ENCODE assay signal across 8 mouse cellular contexts in genomic region chr5:134437459-134437827, GRCm38 (mm10). TPM values are rescaled to one million over a fixed set of nuclear protein-coding genes. Genes with fewer than 3 reads are reported as not detected.
DNase-seq lines count a peak whose midpoint lies in the region; ATAC-seq and TF ChIP-seq lines count a peak whose summit lies in the region.

No protein-coding gene starts in this region.

- no peak overlapping the region for H3K4me3 ChIP-seq in C2C12 (ENCODE audit: insufficient read depth, poor library complexity, severe bottlenecking)
- H3K4me3 ChIP-seq in cerebellum, adult 2 months (replicated peaks; ENCODE audit: insufficient read depth, low read depth, low read length): no peak overlapping the region
- no peak overlapping the region for H3K4me3 ChIP-seq in heart, embryonic 13.5 days
- no peak overlapping the region for H3K4me3 ChIP-seq in midbrain, embryonic 11.5 days (ENCODE audit: low read depth, low read length)

- WGBS in cerebellum, adult 2 months: 23% methylated on average over 14 of the region's 14 CpGs
- whole genome bisulfite sequencing in heart, embryonic 13.5 days: 55% methylated on average over 14 of the region's 14 CpGs
- 89% methylated on average over 14 of the region's 14 CpGs for WGBS in midbrain, embryonic 11.5 days

- TF ChIP-seq CTCF in C2C12 (IDR thresholded peaks at IDR 0.05; ENCODE audit: control insufficient read depth, insufficient read depth, insufficient read length): no peak
- TF ChIP-seq CTCF in cerebellum, adult 2 months (IDR thresholded peaks at IDR 0.05; ENCODE audit: borderline replicate concordance, insufficient read depth, low read depth, low read length): no peak

- peaks cover 22% of the 10 kb centered on the region for H3K4me1 ChIP-seq in cerebellum, adult 2 months (ENCODE audit: control insufficient read depth, insufficient read depth, low read length)
- peaks cover 94% of the 10 kb centered on the region for H3K4me1 ChIP-seq in heart, embryonic 13.5 days
- H3K4me1 ChIP-seq in midbrain, embryonic 11.5 days (ENCODE audit: control insufficient read depth, insufficient read depth, low read length): peaks cover 17% of the 10 kb centered on the region

- H3K79me3 ChIP-seq in C2C12 (ENCODE audit: low read depth): peaks cover 69% of the 10 kb centered on the region

- no peak for TF ChIP-seq POLR2A in cerebellum, adult 2 months (IDR thresholded peaks at IDR 0.05; ENCODE audit: borderline replicate concordance, insufficient read depth, low read length)

- H3K27me3 ChIP-seq in C2C12 (ENCODE audit: control insufficient read depth, insufficient read depth, insufficient read length): no peaks in the 10 kb centered on the region
- no peaks in the 10 kb centered on the region for H3K27me3 ChIP-seq in cerebellum, adult 2 months (ENCODE audit: control insufficient read depth, insufficient read depth, low read length)
- H3K27me3 ChIP-seq in heart, embryonic 13.5 days (replicated peaks): no peaks in the 10 kb centered on the region
- no peaks in the 10 kb centered on the region for H3K27me3 ChIP-seq in midbrain, embryonic 11.5 days (ENCODE audit: control insufficient read depth, insufficient read depth, low read length)

- peaks cover 100% of the 10 kb centered on the region for H3K79me2 ChIP-seq in C2C12 (ENCODE audit: control insufficient read depth, insufficient read depth)

- H3K4me2 ChIP-seq in heart, embryonic 13.5 days: no peak overlapping the region
- no peak overlapping the region for H3K4me2 ChIP-seq in midbrain, embryonic 11.5 days

- DNase-seq in cerebellum, adult 11-12 months: peak; percentile 41
- DNase-seq in cerebellum, adult 2 months: peak; percentile 54 to 61
- peak; percentile 87 for DNase-seq in kidney, postnatal 14 days
- peak; percentile 44 for DNase-seq in midbrain, embryonic 11.5 days (ENCODE audit: low spot score, missing footprints)

- no peaks in the 10 kb centered on the region for H3K9me3 ChIP-seq in heart, embryonic 13.5 days
- H3K9me3 ChIP-seq in midbrain, embryonic 11.5 days (ENCODE audit: control insufficient read depth, low read length): no peaks in the 10 kb centered on the region; the same call in 1 of the 2 replicates

- ATAC-seq in cerebellum, adult (ENCODE audit: insufficient number of reproducible peaks, low FRiP score, low TSS enrichment): no peak
- peak; percentile 22; the same call in 1 of the 2 replicates for ATAC-seq in heart, embryonic 13.5 days (ENCODE audit: extremely low read depth, insufficient number of reproducible peaks, low FRiP score, low TSS enrichment)
- ATAC-seq in midbrain, embryonic 11.5 days (ENCODE audit: low FRiP score): no peak
- ATAC-seq in frontal cortex, adult (ENCODE audit: low TSS enrichment): no peak

- H3ac ChIP-seq in C2C12 (ENCODE audit: control insufficient read depth, insufficient read length, low read depth): no peak overlapping the region

- no peak overlapping the region for H3K27ac ChIP-seq in cerebellum, adult 2 months (ENCODE audit: insufficient read depth, low read length)
- H3K27ac ChIP-seq in heart, embryonic 13.5 days (replicated peaks): peak overlapping the region; percentile 95
- no peak overlapping the region for H3K27ac ChIP-seq in midbrain, embryonic 11.5 days (ENCODE audit: low read depth, low read length)

- no peaks in the 10 kb centered on the region for H3K36me3 ChIP-seq in C2C12 (ENCODE audit: control insufficient read depth, insufficient read depth)
- H3K36me3 ChIP-seq in heart, embryonic 13.5 days: peaks cover 11% of the 10 kb centered on the region
- H3K36me3 ChIP-seq in midbrain, embryonic 11.5 days (ENCODE audit: control insufficient read depth, insufficient read depth, low read length): peaks cover 13% of the 10 kb centered on the region; the same call in 1 of the 2 replicates

- H3K9ac ChIP-seq in heart, embryonic 13.5 days: no peak overlapping the region
- no peak overlapping the region for H3K9ac ChIP-seq in midbrain, embryonic 11.5 days (ENCODE audit: low read length)

TF ChIP-seq in C2C12, 6 proteins besides CTCF, POLR2A, EP300 and RAD21:
- TF ChIP-seq MYOG (IDR thresholded peaks at IDR 0.05; ENCODE audit: control insufficient read depth, extremely low read depth, insufficient read length) (no peak), MYOD1 (IDR thresholded peaks at IDR 0.05; ENCODE audit: control insufficient read depth, insufficient read length, low read depth) (no peak), FOSL1 (IDR thresholded peaks at IDR 0.05; ENCODE audit: insufficient read depth, low read length, poor library complexity, severe bottlenecking) (no peak), MAX (IDR thresholded peaks at IDR 0.05) (no peak), USF1 (IDR thresholded peaks at IDR 0.05; ENCODE audit: low read depth) (peak; percentile 57)

RNA-seq across cellular contexts. Expression of gene Gtf2ird1, which starts 19.1 kb away (rescaled TPM):
- polyA plus RNA-seq in C2C12 (2012; fragmentation: generic; extraction: Trizol): 48.6 TPM
- 47.0 and 47.6 TPM in 2 replicates for polyA plus RNA-seq in cerebellum, adult 2 months (2012; rRNA removed)
- 53.4 and 56.5 TPM in 2 replicates for polyA plus RNA-seq in heart, embryonic 13.5 days (2015; fragmentation: Nextera tagmentation; extraction: Ambion mirVana)
- polyA plus RNA-seq in midbrain, embryonic 11.5 days (2014; fragmentation: Nextera tagmentation; extraction: Ambion mirVana): 86.5 and 88.1 TPM in 2 replicates
